Mouse (Mus musculus): ENCODE data around the gene Ppfibp1. TPM values are rescaled to one million over a fixed set of nuclear protein-coding genes. Genes with fewer than 3 reads are reported as not detected.

The Ppfibp1 gene
- polyA plus RNA-seq, 1 experiment from 2014 or later, result 66.1 TPM

- Histone ChIP-seq H3K9ac (replicated peaks; ENCODE audit: low read length) (no peak overlapping the region), H3K9me3 (ENCODE audit: low read length) (no peaks in the 10 kb centered on the region), H3K27me3 (ENCODE audit: insufficient read depth, low read length) (no peaks in the 10 kb centered on the region), H3K27ac (ENCODE audit: low read length) (no peak overlapping the region), H3K4me3 (ENCODE audit: low read length) (no peak overlapping the region), H3K4me1 (ENCODE audit: insufficient read depth, low read length) (peaks cover 37% of the 10 kb centered on the region), H3K4me2 (replicated peaks; ENCODE audit: low read depth, low read length) (no peak overlapping the region), H3K36me3 (ENCODE audit: insufficient read depth, low read length) (no peaks in the 10 kb centered on the region)
- no peak for ATAC-seq (ENCODE audit: low FRiP score, low TSS enrichment)
- 37% methylated on average over 2 of the region's 2 CpGs for WGBS
Observed at GRCm38 (mm10) chr6:146893890-146894289, 5.6 kb downstream of the Ppfibp1 start.

- Histone ChIP-seq H3K4me2 (replicated peaks; ENCODE audit: low read depth, low read length) (no peak overlapping the region), H3K4me1 (ENCODE audit: insufficient read depth, low read length) (peaks cover 27% of the 10 kb centered on the region), H3K27me3 (ENCODE audit: insufficient read depth, low read length) (no peaks in the 10 kb centered on the region), H3K4me3 (ENCODE audit: low read length) (no peak overlapping the region), H3K27ac (ENCODE audit: low read length) (peak overlapping the region; percentile 49), H3K9ac (replicated peaks; ENCODE audit: low read length) (no peak overlapping the region), H3K36me3 (ENCODE audit: insufficient read depth, low read length) (peaks cover 6% of the 10 kb centered on the region; the same call in 1 of the 2 replicates), H3K9me3 (ENCODE audit: low read length) (no peaks in the 10 kb centered on the region)
- peak; percentile 15; the same call in 1 of the 2 replicates for ATAC-seq (ENCODE audit: low FRiP score, low TSS enrichment)
- 78% methylated on average over 6 of the region's 6 CpGs for WGBS
Observed at GRCm38 (mm10) chr6:146898709-146899108, 10.4 kb downstream of the Ppfibp1 start.

GRCm38 (mm10) chr6:146899647-146900046 is 11.4 kb downstream of the Ppfibp1 start:
- Histone ChIP-seq H3K4me1 (ENCODE audit: insufficient read depth, low read length) (peaks cover 29% of the 10 kb centered on the region), H3K36me3 (ENCODE audit: insufficient read depth, low read length) (peaks cover 6% of the 10 kb centered on the region; the same call in 1 of the 2 replicates), H3K4me2 (replicated peaks; ENCODE audit: low read depth, low read length) (no peak overlapping the region), H3K27me3 (ENCODE audit: insufficient read depth, low read length) (no peaks in the 10 kb centered on the region), H3K9ac (replicated peaks; ENCODE audit: low read length) (no peak overlapping the region), H3K4me3 (ENCODE audit: low read length) (no peak overlapping the region), H3K9me3 (ENCODE audit: low read length) (no peaks in the 10 kb centered on the region), H3K27ac (ENCODE audit: low read length) (no peak overlapping the region; the same call in 1 of the 2 replicates)
- WGBS, result 59% methylated on average over 2 of the region's 2 CpGs
- no peak for ATAC-seq (ENCODE audit: low FRiP score, low TSS enrichment)

GRCm38 (mm10) chr6:146901929-146902328 is 13.6 kb downstream of the Ppfibp1 start:
- H3K9ac ChIP-seq (replicated peaks; ENCODE audit: low read length), result no peak overlapping the region
- H3K27me3 ChIP-seq (ENCODE audit: insufficient read depth, low read length), result no peaks in the 10 kb centered on the region
- H3K4me2 ChIP-seq (replicated peaks; ENCODE audit: low read depth, low read length), result no peak overlapping the region
- 90% methylated on average over 4 of the region's 4 CpGs for WGBS
- no peaks in the 10 kb centered on the region for H3K9me3 ChIP-seq (ENCODE audit: low read length)
- no peak overlapping the region for H3K4me3 ChIP-seq (ENCODE audit: low read length)
- no peak overlapping the region for H3K27ac ChIP-seq (ENCODE audit: low read length)
- peaks cover 6% of the 10 kb centered on the region; the same call in 1 of the 2 replicates for H3K36me3 ChIP-seq (ENCODE audit: insufficient read depth, low read length)
- no peak for ATAC-seq (ENCODE audit: low FRiP score, low TSS enrichment)
- peaks cover 47% of the 10 kb centered on the region for H3K4me1 ChIP-seq (ENCODE audit: insufficient read depth, low read length)

GRCm38 (mm10) chr6:146903632-146904031 is 15.3 kb downstream of the Ppfibp1 start:
- Histone ChIP-seq H3K4me3 (ENCODE audit: low read length) (no peak overlapping the region), H3K4me2 (replicated peaks; ENCODE audit: low read depth, low read length) (no peak overlapping the region), H3K36me3 (ENCODE audit: insufficient read depth, low read length) (peaks cover 6% of the 10 kb centered on the region; the same call in 1 of the 2 replicates), H3K27me3 (ENCODE audit: insufficient read depth, low read length) (no peaks in the 10 kb centered on the region), H3K9ac (replicated peaks; ENCODE audit: low read length) (no peak overlapping the region), H3K4me1 (ENCODE audit: insufficient read depth, low read length) (peaks cover 46% of the 10 kb centered on the region), H3K9me3 (ENCODE audit: low read length) (no peaks in the 10 kb centered on the region), H3K27ac (ENCODE audit: low read length) (no peak overlapping the region)
- WGBS, result 75% methylated on average over 2 of the region's 2 CpGs
- no peak for ATAC-seq (ENCODE audit: low FRiP score, low TSS enrichment)

- Histone ChIP-seq H3K27ac (ENCODE audit: low read length) (no peak overlapping the region), H3K27me3 (ENCODE audit: insufficient read depth, low read length) (no peaks in the 10 kb centered on the region), H3K4me2 (replicated peaks; ENCODE audit: low read depth, low read length) (no peak overlapping the region), H3K36me3 (ENCODE audit: insufficient read depth, low read length) (peaks cover 6% of the 10 kb centered on the region; the same call in 1 of the 2 replicates), H3K4me1 (ENCODE audit: insufficient read depth, low read length) (peaks cover 37% of the 10 kb centered on the region), H3K9me3 (ENCODE audit: low read length) (no peaks in the 10 kb centered on the region), H3K9ac (replicated peaks; ENCODE audit: low read length) (no peak overlapping the region), H3K4me3 (ENCODE audit: low read length) (no peak overlapping the region)
- 78% methylated on average over 3 of the region's 3 CpGs for WGBS
- no peak for ATAC-seq (ENCODE audit: low FRiP score, low TSS enrichment)
Observed at GRCm38 (mm10) chr6:146904707-146905106, 16.4 kb downstream of the Ppfibp1 start.

- Histone ChIP-seq H3K4me2 (replicated peaks; ENCODE audit: low read depth, low read length) (no peak overlapping the region), H3K36me3 (ENCODE audit: insufficient read depth, low read length) (peaks cover 5% of the 10 kb centered on the region; the same call in 1 of the 2 replicates), H3K27ac (ENCODE audit: low read length) (peak overlapping the region; percentile 41; the same call in 1 of the 2 replicates), H3K4me3 (ENCODE audit: low read length) (no peak overlapping the region), H3K9ac (replicated peaks; ENCODE audit: low read length) (no peak overlapping the region), H3K27me3 (ENCODE audit: insufficient read depth, low read length) (no peaks in the 10 kb centered on the region), H3K4me1 (ENCODE audit: insufficient read depth, low read length) (peaks cover 43% of the 10 kb centered on the region), H3K9me3 (ENCODE audit: low read length) (no peaks in the 10 kb centered on the region)
- 45% methylated on average over 3 of the region's 3 CpGs for WGBS
- ATAC-seq (ENCODE audit: low FRiP score, low TSS enrichment), result no peak
Observed at GRCm38 (mm10) chr6:146906000-146906786, 17.9 kb downstream of the Ppfibp1 start.

GRCm38 (mm10) chr6:146907061-146907794 is 18.9 kb downstream of the Ppfibp1 start:
- WGBS, result 70% methylated on average over 5 of the region's 5 CpGs
- 0 out of 2 replicates have a peak overlapping the region, but pooled peaks have one; percentile 3 for H3K27ac ChIP-seq (ENCODE audit: low read length)
- no peak for ATAC-seq (ENCODE audit: low FRiP score, low TSS enrichment)

GRCm38 (mm10) chr6:146907795-146908190 is 19.5 kb downstream of the Ppfibp1 start:
- WGBS, result 90% methylated on average over 1 of the region's 1 CpGs
- H3K9ac ChIP-seq (replicated peaks; ENCODE audit: low read length), result no peak overlapping the region
- H3K4me2 ChIP-seq (replicated peaks; ENCODE audit: low read depth, low read length), result no peak overlapping the region
- no peaks in the 10 kb centered on the region for H3K9me3 ChIP-seq (ENCODE audit: low read length)
- H3K4me3 ChIP-seq (ENCODE audit: low read length), result no peak overlapping the region
- ATAC-seq (ENCODE audit: low FRiP score, low TSS enrichment), result no peak
- no peak overlapping the region for H3K27ac ChIP-seq (ENCODE audit: low read length)
- H3K27me3 ChIP-seq (ENCODE audit: insufficient read depth, low read length), result no peaks in the 10 kb centered on the region
- H3K36me3 ChIP-seq (ENCODE audit: insufficient read depth, low read length), result 0 out of 2 replicates have a peak, but pooled peaks cover 3% of the 10 kb centered on the region
- H3K4me1 ChIP-seq (ENCODE audit: insufficient read depth, low read length), result peaks cover 59% of the 10 kb centered on the region

More at GRCm38 (mm10) chr6:146907061-146907794, 18.9 kb downstream of the Ppfibp1 start:
- H3K9me3 ChIP-seq (ENCODE audit: low read length), result no peaks in the 10 kb centered on the region
- H3K9ac ChIP-seq (replicated peaks; ENCODE audit: low read length), result no peak overlapping the region
- H3K27me3 ChIP-seq (ENCODE audit: insufficient read depth, low read length), result no peaks in the 10 kb centered on the region
- H3K4me2 ChIP-seq (replicated peaks; ENCODE audit: low read depth, low read length), result no peak overlapping the region
- H3K36me3 ChIP-seq (ENCODE audit: insufficient read depth, low read length), result 0 out of 2 replicates have a peak, but pooled peaks cover 3% of the 10 kb centered on the region
- peaks cover 54% of the 10 kb centered on the region for H3K4me1 ChIP-seq (ENCODE audit: insufficient read depth, low read length)
- no peak overlapping the region for H3K4me3 ChIP-seq (ENCODE audit: low read length)

Measured in kidney, embryonic 16.5 days (tissue).